In genomic region chr13:31352825-31353224, GRCm38 (mm10) we compare ENCODE assay signal across 14 mouse cellular contexts.
DNase-seq lines count a peak whose midpoint lies in the region; ATAC-seq and TF ChIP-seq lines count a peak whose summit lies in the region.
"Had no signal": no experiment of that assay in that cellular context is flagged by ENCODE, and none has a peak within 500 bp of the region (broad histone marks: within the 10 kb centered on the region; RNA-seq: fewer than 3 reads in every experiment).

No protein-coding gene starts in this region.

- H3K36me3 ChIP-seq in intestine, postnatal 0 days (ENCODE audit: control insufficient read depth, insufficient read depth): no peaks in the 10 kb centered on the region
- no peaks in the 10 kb centered on the region for H3K36me3 ChIP-seq in intestine, embryonic 16.5 days (ENCODE audit: control insufficient read depth, insufficient read depth, low read length)
- H3K36me3 ChIP-seq in ES-Bruce4 (ENCODE audit: control insufficient read depth, insufficient read depth, low read length, poor library complexity, severe bottlenecking): no peaks in the 10 kb centered on the region

- H3K27me3 ChIP-seq in intestine, postnatal 0 days (replicated peaks; ENCODE audit: control insufficient read depth, insufficient read depth, low read length): no peaks in the 10 kb centered on the region
- H3K27me3 ChIP-seq in intestine, embryonic 16.5 days (replicated peaks; ENCODE audit: control insufficient read depth, insufficient read depth, low read length): no peaks in the 10 kb centered on the region
- H3K27me3 ChIP-seq in ES-Bruce4 (ENCODE audit: control insufficient read depth, insufficient read depth, low read length, poor library complexity, severe bottlenecking): no peaks in the 10 kb centered on the region

- WGBS in intestine, postnatal 0 days: 75% methylated on average over 5 of the region's 5 CpGs
- WGBS in intestine, embryonic 16.5 days: 77% methylated on average over 5 of the region's 5 CpGs
- WGBS in lung, adult 2 months: 73% methylated on average over 5 of the region's 5 CpGs

- TF ChIP-seq EP300 in ES-Bruce4 (IDR thresholded peaks at IDR 0.05; ENCODE audit: insufficient read depth, low read depth, low read length): no peak

- TF ChIP-seq CTCF in intestine, postnatal 0 days (IDR thresholded peaks at IDR 0.05; ENCODE audit: low read depth): peak; percentile 62
- TF ChIP-seq CTCF in lung, adult 2 months (IDR thresholded peaks at IDR 0.05; ENCODE audit: insufficient read depth, low read length): peak; percentile 23; the same call in 1 of the 2 replicates
- TF ChIP-seq CTCF in ES-Bruce4 (IDR thresholded peaks at IDR 0.05; ENCODE audit: low read depth, low read length): peak; percentile 36
- peak; percentile 18; the same call in 1 of the 2 replicates for TF ChIP-seq CTCF in brain, embryonic 14.5 days (IDR thresholded peaks at IDR 0.05; ENCODE audit: borderline replicate concordance, extremely low read depth, insufficient read depth, insufficient read length)

- H3K4me1 ChIP-seq in intestine, postnatal 0 days (replicated peaks; ENCODE audit: control insufficient read depth, insufficient read depth, low read length): no peaks in the 10 kb centered on the region
- H3K4me1 ChIP-seq in intestine, embryonic 16.5 days (ENCODE audit: control insufficient read depth, insufficient read depth, low read length): peaks cover 2% of the 10 kb centered on the region; the same call in 1 of the 2 replicates
- no peaks in the 10 kb centered on the region for H3K4me1 ChIP-seq in lung, adult 2 months (ENCODE audit: control insufficient read depth, insufficient read depth, low read length)
- H3K4me1 ChIP-seq in ES-Bruce4 (ENCODE audit: control insufficient read depth, insufficient read depth, low read length): no peaks in the 10 kb centered on the region

- no peak overlapping the region for H3K4me3 ChIP-seq in intestine, postnatal 0 days (ENCODE audit: low read depth, low read length)
- H3K4me3 ChIP-seq in intestine, embryonic 16.5 days (ENCODE audit: low read length): no peak overlapping the region
- no peak overlapping the region for H3K4me3 ChIP-seq in lung, adult 2 months (replicated peaks; ENCODE audit: extremely low read depth, low read depth, low read length)
- no peak overlapping the region for H3K4me3 ChIP-seq in ES-Bruce4 (ENCODE audit: low read depth, low read length)

- no peaks in the 10 kb centered on the region for H3K9me3 ChIP-seq in intestine, postnatal 0 days (ENCODE audit: control insufficient read depth)
- H3K9me3 ChIP-seq in intestine, embryonic 16.5 days (ENCODE audit: control insufficient read depth, low read length): no peaks in the 10 kb centered on the region
- no peaks in the 10 kb centered on the region for H3K9me3 ChIP-seq in ES-Bruce4 (replicated peaks; ENCODE audit: control insufficient read depth, insufficient read depth, low read length, poor library complexity, severe bottlenecking)

- H3K4me2 ChIP-seq in intestine, postnatal 0 days (replicated peaks; ENCODE audit: low read depth): no peak overlapping the region
- no peak overlapping the region for H3K4me2 ChIP-seq in intestine, embryonic 16.5 days (ENCODE audit: low read depth, low read length)
- H3K4me2 ChIP-seq: heart, embryonic 11.5 days had no signal

- DNase-seq in lung, adult 2 months: no peak
- DNase-seq in lung, postnatal 14 days: no peak
- DNase-seq in brain, embryonic 14.5 days (ENCODE audit: low read depth): no peak
- DNase-seq in retina, postnatal 1 day: no peak
- DNase-seq: adrenal gland, adult 8-10 months; cerebellum, adult 9-11 months; gastrocnemius, postnatal 25 days; heart, postnatal 4 days; kidney, postnatal 25 days; left cerebral cortex, postnatal 4 days had no signal

- no peak for TF ChIP-seq POLR2A in lung, adult 2 months (IDR thresholded peaks at IDR 0.05; ENCODE audit: borderline replicate concordance, extremely low read depth, low read depth, low read length)
- TF ChIP-seq POLR2A in ES-Bruce4 (IDR thresholded peaks at IDR 0.05; ENCODE audit: insufficient read depth, low read length): no peak
- no peak for TF ChIP-seq POLR2A in brain, embryonic 14.5 days (IDR thresholded peaks at IDR 0.05; ENCODE audit: borderline replicate concordance, extremely low read depth, insufficient read depth, insufficient read length, poor library complexity, severe bottlenecking)

- no peak overlapping the region for H3K9ac ChIP-seq in intestine, postnatal 0 days (ENCODE audit: low read depth, low read length)
- no peak overlapping the region for H3K9ac ChIP-seq in intestine, embryonic 16.5 days (ENCODE audit: low read depth, low read length)
- H3K9ac ChIP-seq in ES-Bruce4 (ENCODE audit: low read depth, poor library complexity, severe bottlenecking): no peak overlapping the region

- no peak overlapping the region for H3K27ac ChIP-seq in intestine, postnatal 0 days (ENCODE audit: low read depth, low read length)
- no peak overlapping the region for H3K27ac ChIP-seq in intestine, embryonic 16.5 days (ENCODE audit: low read length)
- no peak overlapping the region for H3K27ac ChIP-seq in ES-Bruce4 (ENCODE audit: insufficient read depth, low read length)

- no peak for ATAC-seq in intestine, postnatal 0 days
- ATAC-seq in intestine, embryonic 16.5 days: no peak
